Mouse (Mus musculus) lung, embryonic 15.5 days (tissue): ENCODE data around the gene Atp6v1e1. TPM values are rescaled to one million over a fixed set of nuclear protein-coding genes. Genes with fewer than 3 reads are reported as not detected.

Experiments used
- ATAC-seq: fragments of 200-750 bp; cut with Nextera tagmentation; 2 replicates; pipeline ENCODE4 v1.8.0; 2017; ENCODE audit warnings: moderate number of reproducible peaks, borderline replicate concordance; ENCODE audit not compliant: low FRiP score, low TSS enrichment; ENCODE audit errors: extremely low read depth
- H3K27ac ChIP-seq: fragments of 300-500 bp; sonication (generic); 2 replicates; pipeline ENCODE4 v1.5.1; 2015; ENCODE audit warnings: moderate library complexity, mild to moderate bottlenecking, inconsistent platforms
- H3K27me3 ChIP-seq: fragments of 300-500 bp; sonication (generic); 2 replicates; pipeline ENCODE4 v1.6.1; 2015; ENCODE audit warnings: inconsistent platforms
- H3K36me3 ChIP-seq: fragments of 300-500 bp; sonication (generic); 2 replicates; pipeline ENCODE4 v1.6.1; 2015; ENCODE audit warnings: inconsistent platforms
- H3K4me1 ChIP-seq: fragments of 300-500 bp; sonication (generic); 2 replicates; pipeline ENCODE4 v1.6.1; 2015; ENCODE audit warnings: inconsistent platforms
- H3K4me2 ChIP-seq: fragments of 300-500 bp; sonication (generic); 2 replicates; pipeline ENCODE4 v1.6.1; 2015; ENCODE audit warnings: inconsistent platforms, mild to moderate bottlenecking, moderate library complexity
- H3K4me3 ChIP-seq: fragments of 300-500 bp; sonication (generic); 2 replicates; pipeline ENCODE4 v1.5.1; 2015; ENCODE audit warnings: mild to moderate bottlenecking, inconsistent platforms
- H3K9ac ChIP-seq: fragments of 300-500 bp; sonication (generic); 2 replicates; pipeline ENCODE4 v1.6.1; 2015; ENCODE audit warnings: inconsistent platforms
- H3K9me3 ChIP-seq: fragments of 300-500 bp; sonication (generic); 2 replicates; pipeline ENCODE4 v1.6.1; 2016; ENCODE audit warnings: inconsistent platforms
- WGBS: fragments of 180-500 bp; shearing (Covaris S2); methylation state at CpG from one replicate; pipeline ENCODE4 v1.1.7; 2015; 5-methylcytosine and 5-hydroxymethylcytosine counted together
- microRNA-seq: library from miRNA; unstranded; fragments of <30 nt; microRNA quantifications from one replicate; pipeline ENCODE4, GENCODE M21; 2016
- polyA plus RNA-seq: library from polyadenylated mRNA; unstranded; fragments of >200 nt; fragmentation: Nextera tagmentation; extraction: Ambion mirVana; gene quantifications from 2 replicates; pipeline ENCODE4 v1.2.1, GENCODE M21; 2015

The Atp6v1e1 gene
- polyA plus RNA-seq, 1 experiment from 2014 or later, result 98.5 TPM

- Histone ChIP-seq H3K4me2 (no peak overlapping the region), H3K9ac (no peak overlapping the region), H3K36me3 (no peaks in the 10 kb centered on the region), H3K27ac (no peak overlapping the region), H3K4me3 (no peak overlapping the region), H3K27me3 (no peaks in the 10 kb centered on the region), H3K9me3 (no peaks in the 10 kb centered on the region), H3K4me1 (no peaks in the 10 kb centered on the region)
- 75% methylated on average over 2 of the region's 2 CpGs for WGBS
- ATAC-seq, result no peak
Measured at GRCm38 (mm10) chr6:120746416-120746815, 76.2 kb downstream of the Atp6v1e1 start.

Small RNAs within 50 kb of the gene (microRNA-seq; reads per million reads assigned to microRNA genes)
- not detected for gene Gm25193

Other genes starting within 250 kb of the Atp6v1e1 start
- gene Cecr2, start 156.4 kb downstream of the Atp6v1e1 start, polyA plus RNA-seq, result 2.1 and 3.2 TPM in 2 replicates
- 0.19 TPM in 1 of 2 replicates, not detected in the other for gene Slc25a18, start 49.2 kb downstream of the Atp6v1e1 start, polyA plus RNA-seq
- 30.1 and 31.8 TPM in 2 replicates for gene Bcl2l13, start 13.4 kb upstream of the Atp6v1e1 start, polyA plus RNA-seq
- gene Bid, start 94.1 kb upstream of the Atp6v1e1 start, polyA plus RNA-seq, result 16.9 and 17.8 TPM in 2 replicates